Mouse (Mus musculus): ENCODE measurements around the gene Vwa8.
"Not testable (repeated sequence)": the region's sequence is repeated elsewhere in the genome, so short reads cannot be mapped to it uniquely, and the experiment has no call there.

Gene Vwa8

DNA sequence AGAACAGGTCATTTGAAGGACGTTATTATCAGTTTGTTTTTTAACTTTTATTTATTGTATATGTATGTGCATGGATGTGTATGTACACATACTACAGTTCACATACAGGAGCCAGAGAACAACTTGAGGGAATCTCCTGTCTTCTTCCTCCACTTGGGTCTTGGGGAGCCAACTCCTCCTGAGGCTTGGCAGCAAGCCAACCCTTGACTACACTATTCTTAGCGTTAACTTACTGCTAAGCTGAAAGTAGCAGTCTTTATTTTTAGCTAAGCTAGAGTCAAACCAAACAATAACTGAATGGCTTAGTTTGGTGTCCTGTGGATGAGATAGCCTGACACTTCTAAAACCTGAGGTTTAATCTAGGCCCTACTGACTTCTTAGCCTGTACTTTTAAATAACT is 135.4 kb downstream of the Vwa8 start:
- DNase-seq (ENCODE audit: low read depth, low spot score): no peak

DNA sequence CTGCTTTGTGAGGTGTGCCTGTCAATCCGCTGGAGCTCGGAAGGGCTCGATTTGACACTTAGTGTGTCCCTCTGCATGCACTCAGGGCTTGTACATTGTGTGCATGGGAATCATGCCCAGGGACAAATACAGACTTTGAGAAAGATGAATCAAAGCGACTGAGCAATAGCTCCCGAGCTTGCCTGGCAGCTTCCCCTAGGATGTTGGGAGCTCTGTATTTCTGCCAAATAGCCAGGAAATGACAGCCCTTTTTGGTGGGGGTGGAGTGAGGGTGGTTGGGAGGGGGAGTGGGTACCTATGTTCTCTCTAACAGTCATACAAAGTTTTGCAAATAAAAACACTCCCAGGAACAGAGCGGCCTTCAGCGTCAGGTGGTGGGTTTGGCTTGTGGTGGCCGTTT is 138.7 kb downstream of the Vwa8 start:
- no peak for DNase-seq (ENCODE audit: low read depth, low spot score)

DNA sequence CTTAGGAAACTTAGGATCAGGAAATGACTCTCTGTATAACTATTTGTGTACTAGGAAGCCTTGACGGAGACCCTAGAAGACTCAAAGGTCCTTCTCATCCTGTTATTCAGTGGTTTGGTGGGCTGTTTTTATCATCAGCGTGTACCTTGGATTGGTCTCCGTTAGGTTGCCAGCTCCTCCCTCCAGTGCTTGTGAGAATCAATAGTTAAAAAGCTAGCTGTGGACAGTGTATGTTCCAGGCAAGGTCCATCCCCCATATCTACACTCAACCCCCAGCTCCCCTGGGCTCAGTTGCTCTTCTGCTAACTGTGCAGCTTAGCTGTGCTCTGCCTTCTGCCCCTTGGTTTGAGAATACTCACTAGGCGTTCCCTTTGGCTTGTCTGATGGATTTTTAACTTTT is 143.6 kb downstream of the Vwa8 start:
- DNase-seq (ENCODE audit: low read depth, low spot score): no peak

DNA sequence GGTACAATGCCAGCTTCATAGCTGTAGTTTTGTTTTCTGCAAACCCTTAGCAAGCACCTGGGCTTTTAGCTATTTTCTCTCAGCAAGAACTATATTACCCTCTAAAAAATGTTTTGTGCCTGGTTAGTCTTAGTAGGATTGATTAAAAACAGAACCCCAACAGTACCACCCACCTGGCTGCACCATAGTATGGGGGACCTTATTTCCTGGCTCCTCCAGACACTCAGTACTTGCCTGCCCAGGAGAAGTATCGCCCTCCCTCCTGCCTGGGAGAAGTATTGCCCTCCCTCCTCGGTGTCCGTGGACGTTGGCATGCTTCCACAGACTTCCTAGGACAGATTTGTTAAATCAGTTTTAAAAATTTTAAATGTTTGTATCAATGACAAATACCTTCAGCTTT is 144.7 kb downstream of the Vwa8 start:
- DNase-seq (ENCODE audit: low read depth, low spot score): no peak

DNA sequence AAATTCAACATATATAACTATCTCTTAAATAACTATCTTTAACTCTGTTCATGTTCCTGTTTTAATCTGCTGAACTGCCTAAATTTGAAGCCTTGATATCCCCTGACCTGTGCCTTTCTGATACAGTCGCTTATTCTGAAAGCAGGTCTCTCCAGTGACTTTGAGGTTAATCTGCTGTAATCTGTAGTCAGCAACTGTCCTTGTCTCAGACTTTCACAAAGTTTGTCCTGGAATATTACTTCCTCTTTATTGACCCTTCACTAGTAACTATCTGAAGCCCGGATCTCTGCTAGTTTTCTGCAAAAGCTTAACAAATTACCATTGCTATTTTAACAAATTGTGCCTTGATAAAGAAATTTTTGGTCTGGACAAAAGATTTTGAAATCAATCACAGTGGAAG is 147.5 kb downstream of the Vwa8 start:
- DNase-seq (ENCODE audit: low read depth, low spot score): no peak

DNA sequence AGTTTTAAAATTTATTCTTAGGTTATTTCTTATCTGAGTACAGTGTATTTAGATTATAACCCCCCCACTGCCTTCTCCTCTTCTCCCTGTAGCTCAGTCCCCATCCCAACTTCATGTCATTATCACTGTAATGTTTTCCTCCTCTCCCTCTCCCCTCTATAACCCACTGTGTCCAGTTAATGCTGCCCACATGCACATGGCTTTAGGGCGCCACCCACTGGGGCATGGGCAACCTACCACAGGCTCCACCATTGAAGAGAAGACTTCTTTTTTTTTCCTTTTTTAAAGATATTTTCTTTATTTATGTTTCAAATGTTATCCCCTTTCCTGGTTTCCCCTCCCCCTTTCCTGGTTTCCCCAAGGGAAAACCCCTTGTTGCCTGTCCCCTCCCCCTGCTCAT is 154.7 kb downstream of the Vwa8 start:
- DNase-seq (ENCODE audit: low read depth, low spot score): no peak

DNA sequence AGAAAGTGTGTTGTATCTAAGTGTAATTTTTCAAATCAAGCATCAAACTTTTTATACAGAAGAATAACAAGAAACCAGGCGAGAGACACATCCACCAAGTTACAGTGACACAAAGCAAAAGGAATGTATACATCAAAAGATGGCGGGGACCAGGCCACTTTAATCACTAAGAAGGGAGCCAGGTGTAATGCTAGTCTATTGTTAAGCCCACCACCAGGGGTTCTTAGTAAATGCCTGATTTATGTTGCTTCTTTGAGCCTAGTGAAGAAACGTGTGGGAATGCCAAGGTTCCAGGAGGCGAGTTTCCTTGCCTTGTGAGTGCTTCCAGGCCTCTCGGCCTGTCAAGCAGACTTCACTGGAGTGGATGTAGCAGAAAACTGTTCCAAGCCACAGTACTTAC is 168.9 kb downstream of the Vwa8 start:
- DNase-seq (ENCODE audit: low read depth, low spot score): not testable (repeated sequence)

DNA sequence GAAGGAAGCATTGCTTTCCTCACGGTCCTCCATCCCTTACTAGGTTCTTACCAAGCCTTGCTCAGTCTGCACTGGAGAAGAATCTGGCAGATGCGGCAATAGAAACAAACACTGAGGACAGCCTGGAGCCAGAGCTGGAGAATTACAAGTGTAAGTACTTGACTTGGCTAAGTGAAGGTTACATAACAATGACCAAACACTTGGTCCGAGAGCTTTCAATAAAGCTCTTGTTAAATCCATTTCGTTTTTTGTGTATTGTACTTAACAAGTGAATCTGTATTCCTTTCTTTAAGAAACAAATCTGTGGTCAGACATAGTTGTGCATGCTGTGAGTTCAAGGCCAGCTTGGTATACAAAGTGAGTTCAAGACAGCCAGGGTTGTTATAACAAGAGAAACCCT is 169.7 kb downstream of the Vwa8 start:
- DNase-seq (ENCODE audit: low read depth, low spot score): no peak

DNA sequence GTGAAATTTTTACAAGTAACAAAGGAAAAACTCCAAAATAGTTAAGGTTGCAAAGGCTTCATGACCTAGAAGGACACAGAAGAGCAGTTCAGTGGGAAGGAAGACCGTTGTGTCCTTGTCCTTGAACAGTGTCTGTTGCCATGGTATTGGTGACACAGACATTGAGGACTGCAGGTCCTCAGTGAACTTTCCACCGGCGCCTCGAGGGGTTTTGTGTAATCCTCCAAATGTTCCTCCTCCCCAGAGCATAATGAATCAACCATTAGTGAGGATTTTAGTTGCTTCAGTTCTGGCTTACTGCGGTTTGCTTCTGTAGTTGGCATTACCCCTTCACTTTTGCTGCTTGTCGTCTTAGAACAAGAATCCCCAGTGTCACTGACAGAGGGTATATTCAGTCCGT is 172.9 kb downstream of the Vwa8 start:
- DNase-seq (ENCODE audit: low read depth, low spot score): no peak

DNA sequence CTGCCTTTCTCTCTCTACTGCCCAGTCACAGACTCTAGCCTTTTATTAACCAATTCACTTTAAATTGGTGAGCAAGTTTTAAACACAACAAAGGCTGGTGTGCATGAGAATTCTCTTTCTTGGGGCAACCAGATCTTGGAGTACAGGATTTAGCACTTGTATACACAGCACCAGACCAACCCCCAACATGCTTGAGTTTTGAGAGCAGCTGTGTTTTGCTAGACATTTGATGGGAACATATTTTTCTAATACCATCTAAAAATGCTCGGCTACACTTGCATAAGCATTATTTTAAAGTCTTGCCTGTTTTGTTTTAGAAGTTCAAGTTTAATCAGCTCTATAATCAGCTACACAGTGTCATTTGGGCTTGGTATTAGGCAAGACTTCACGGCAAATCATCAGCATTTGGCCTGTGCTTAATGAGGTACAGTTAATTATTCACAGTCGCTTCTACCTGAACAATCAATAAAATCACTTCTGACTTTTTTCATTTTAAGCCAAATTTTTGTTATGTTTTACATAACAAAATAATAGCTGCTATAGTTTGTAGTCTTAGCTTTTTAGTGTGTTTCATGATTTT is 180.2 kb downstream of the Vwa8 start:
- no peak for DNase-seq (ENCODE audit: low read depth, low spot score)

DNA sequence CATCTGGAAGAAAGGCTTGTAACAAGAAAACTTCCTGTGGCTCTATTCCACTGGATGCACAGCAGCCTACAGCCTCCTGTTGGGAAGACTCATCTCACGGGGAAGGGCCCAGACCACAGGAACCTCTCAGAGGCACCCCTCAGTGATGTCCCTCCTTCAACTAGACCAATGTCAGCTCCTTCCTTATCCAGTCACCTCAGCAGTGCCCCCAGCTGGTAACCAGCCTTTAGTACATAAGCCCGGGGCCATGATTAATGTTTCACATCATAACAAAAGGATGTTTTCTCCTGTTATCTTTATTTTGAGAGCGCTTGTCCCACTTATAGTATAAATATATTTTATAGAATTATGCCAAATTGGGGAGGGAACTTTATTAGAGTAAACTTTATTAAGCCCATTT is 181.9 kb downstream of the Vwa8 start:
- DNase-seq (ENCODE audit: low read depth, low spot score): no peak

DNA sequence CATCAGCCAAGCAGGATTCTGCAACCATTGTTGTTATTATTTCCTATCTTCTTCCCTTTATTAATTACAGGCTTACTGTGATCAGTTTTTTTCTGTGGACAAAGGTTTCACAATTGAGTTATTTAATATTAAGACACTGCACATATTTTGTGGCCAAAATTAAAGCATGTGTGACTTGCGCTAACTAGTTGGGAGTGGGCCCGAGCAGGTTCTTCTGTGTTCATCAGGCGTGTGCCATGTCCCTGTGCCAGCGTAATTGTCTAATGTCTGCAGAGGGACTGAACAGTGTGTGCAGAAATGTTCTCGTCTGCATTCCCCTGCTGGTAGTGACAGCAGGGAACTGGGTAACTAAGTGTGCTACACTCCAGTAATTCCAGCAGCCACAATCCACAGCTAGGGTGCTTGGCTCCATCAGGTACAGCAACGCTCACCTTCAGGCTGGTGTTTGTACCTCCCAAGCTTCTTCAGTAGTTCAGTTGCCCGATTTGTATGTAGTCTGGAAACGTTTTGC is 182.4 kb downstream of the Vwa8 start:
- DNase-seq (ENCODE audit: low read depth, low spot score): no peak

DNA sequence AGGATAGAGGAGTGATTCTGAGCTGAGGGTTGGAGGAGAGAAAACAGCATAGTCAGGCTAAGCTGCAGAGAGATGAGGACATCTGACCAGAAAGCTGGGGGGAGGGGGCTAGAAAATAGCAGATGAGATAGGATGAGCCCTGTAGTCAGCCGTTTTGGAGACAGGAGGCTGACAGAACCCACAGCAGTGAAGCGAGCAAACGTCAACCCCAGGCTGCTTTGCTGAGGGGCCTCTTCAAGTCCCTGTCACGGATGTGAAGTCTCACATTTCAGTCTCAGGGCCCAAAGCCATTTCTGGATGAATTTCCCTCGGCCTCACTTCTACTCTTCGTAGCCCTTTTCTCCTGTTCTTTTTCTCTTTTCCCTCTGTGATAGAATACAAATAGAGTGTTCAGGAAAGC is 184.5 kb downstream of the Vwa8 start:
- DNase-seq (ENCODE audit: low read depth, low spot score): no peak

DNA sequence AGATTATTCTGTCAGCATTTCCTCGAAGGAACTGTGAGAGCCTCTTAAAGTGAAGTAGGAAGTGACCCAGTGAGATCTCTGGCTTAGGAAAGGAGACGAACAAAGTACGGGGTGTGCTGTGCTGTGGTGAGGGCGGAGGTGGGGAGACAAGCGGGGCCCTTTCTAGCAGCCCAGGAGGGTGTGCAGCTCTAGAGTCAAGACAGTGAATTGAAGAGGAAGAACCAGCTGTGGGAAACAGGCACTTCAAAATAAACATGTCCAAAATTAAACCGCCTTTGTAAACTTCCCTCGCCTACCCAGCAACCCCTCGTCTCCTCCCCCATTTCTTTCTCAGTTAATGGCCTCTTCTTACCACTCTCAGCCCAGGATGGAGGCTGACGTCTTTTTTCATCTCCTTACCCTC is 185.7 kb downstream of the Vwa8 start:
- DNase-seq (ENCODE audit: low read depth, low spot score): no peak

DNA sequence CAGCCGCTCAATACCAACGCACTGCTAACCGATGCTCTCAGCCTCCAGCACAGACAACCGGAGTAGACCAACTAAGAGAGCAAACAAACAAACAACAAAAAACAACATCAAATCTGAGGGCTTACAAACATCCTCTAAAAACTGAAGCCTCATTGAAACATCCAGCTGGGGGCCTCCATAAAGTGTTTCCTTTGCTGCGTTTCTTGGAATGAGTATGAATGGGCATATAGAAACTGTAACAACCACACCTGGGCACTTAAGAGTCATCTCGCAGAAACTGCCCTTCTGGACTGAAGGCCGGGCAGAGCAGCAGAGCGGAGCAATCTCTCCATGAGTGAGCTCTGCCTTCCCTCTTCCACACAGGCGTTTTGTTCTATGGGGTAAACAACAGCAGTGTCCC is 186.7 kb downstream of the Vwa8 start:
- no peak for DNase-seq (ENCODE audit: low read depth, low spot score)

DNA sequence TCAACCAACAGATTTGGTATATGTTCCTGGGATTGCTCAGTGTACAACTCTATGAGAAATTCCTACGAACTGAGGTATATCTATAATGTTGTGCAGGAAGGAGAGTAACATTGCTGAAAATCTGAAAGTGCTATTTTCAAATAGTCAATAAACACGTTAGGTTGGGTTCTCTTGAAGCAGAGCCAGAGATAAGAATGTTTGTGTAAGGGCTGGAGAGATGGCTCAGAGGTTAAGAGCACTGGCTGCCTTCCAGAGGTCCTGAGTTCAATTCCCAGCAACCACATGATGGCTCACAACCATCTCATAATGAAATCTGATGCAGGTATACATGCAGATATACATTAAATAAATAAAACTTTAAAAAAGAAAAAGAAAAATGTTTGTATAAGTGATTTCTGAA is 198.3 kb downstream of the Vwa8 start:
- no peak for DNase-seq (ENCODE audit: low read depth, low spot score)

DNA sequence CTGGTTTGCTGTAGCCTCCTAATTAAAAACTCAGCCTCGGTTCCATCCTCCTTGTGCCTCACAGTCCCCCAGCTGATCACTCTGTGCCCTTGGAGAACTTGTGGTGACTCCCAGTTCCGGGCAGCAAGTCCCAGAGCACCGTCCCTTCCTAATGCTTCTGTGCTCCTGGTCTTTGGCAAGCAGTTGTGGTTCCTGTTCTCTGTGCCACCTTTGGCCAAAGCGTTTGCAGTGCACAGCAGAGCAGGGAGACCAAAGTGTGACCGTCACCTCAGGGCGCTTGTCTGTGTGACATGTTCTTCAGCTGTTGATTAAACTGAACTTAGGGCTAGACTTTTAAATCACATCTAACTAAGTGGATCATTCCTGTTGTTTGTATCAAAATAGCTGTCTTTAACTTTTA is 199.1 kb downstream of the Vwa8 start:
- DNase-seq (ENCODE audit: low read depth, low spot score): no peak

DNA sequence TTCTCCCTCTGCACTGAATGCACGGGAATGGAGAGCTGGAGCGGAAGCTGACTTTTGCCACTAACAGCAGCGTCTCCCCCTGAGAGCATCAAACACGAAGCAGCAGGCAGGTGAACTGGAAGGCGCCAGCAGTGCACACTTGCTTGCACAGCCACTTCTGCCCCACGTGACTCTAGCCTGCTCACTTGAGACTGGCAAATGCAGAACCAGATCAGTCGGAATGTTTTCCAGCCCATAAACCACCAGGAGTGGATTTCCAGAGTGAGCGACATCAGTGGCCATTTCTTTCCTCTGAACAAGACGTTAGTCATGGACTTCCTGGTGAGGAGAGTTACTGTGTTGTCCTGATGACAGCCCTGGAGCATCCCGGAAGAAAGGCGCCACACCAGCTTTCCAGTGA is 200.7 kb downstream of the Vwa8 start:
- DNase-seq (ENCODE audit: low read depth, low spot score): no peak

DNA sequence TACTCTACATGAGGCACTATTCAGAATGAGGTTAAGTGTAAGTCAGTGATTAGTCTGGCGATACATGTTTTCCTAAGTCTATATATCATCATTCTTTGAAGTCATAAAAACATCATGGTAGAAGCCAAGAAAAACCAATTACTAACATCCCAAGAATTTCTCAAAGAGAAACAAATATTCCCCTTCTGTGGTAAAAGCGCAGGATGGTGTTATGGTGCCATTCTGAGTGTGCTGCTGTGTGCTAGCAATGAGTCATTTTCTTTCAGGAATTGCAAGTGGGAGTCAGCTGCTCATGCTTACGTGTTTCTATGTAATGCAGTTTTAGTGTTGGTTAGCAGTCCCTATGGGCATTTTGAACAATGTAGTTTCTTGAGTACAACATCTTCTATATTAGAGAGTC is 216.8 kb downstream of the Vwa8 start:
- DNase-seq (ENCODE audit: low read depth, low spot score): no peak

DNA sequence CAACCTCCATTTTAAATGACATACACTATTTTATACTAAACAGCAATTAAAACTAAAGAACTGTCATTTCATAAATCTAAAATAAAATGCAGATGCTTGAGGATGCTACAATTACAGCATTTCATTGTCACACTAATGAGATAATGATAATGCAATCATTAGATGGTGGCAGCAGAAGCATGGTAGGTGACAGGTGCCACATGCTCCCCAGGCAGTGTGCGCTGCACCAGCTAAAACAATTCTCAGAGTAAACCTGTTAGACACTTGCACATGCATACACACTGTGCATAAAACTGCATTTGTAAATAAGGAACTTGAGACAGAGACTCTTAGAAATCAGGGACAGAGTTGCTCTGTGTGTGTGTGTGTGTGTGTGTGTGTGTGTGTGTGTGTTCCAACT is 220.7 kb downstream of the Vwa8 start:
- DNase-seq (ENCODE audit: low read depth, low spot score): no peak

DNA sequence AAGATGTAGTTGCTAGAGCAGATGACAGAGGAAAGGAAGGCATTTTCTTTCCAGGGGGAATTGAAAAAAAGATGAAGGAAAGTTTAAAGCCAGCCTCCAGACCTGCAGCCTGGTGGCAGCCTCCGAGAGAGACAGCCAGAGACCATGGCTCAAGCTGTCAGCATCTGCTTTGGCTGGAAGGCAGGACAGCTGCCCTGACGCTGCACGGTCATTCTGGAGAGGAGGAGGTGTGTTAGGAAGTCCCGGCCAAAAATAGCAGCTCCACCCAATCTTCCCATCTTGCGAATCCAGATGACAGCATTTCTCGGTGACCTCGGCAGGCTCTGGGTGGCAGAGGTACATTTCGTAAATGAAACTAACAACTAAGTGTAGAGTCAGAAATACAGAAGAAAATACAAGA is 225.9 kb downstream of the Vwa8 start:
- no peak for DNase-seq (ENCODE audit: low read depth, low spot score)

DNA sequence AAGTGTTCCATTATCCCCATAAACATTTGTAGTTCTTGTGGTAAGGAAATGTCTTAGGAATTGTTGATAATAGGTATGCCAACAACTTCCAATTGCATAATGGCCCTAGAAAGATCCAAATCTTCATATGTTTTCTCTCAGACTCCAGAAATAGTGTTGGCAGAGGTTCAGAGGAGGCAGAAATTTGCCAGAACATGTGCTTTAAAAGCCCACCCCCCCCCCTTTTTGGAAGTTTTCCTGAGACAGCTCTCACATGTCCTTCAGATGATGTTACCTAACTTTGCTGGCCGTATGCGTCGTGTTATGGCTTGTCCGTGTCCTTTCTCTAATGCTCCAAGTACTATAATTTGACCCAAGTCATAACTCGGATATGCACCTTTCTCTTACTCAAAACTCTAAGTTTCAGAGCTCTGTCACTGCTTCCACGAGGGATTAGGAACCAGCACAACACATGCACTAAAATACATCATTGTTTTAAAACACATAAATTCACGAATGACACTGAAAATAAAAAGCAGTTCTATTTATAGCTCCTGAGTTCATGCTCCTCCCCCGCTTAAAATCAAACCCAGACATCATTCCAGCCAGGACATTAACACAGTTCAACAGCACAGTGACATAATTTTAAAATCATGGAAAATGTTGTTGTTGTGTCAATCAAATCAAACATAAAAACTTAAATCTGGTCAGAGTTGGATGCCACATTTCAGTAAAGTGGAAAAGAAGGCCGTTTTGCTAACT is 227.9 kb downstream of the Vwa8 start:
- no peak for DNase-seq (ENCODE audit: low read depth, low spot score)

DNA sequence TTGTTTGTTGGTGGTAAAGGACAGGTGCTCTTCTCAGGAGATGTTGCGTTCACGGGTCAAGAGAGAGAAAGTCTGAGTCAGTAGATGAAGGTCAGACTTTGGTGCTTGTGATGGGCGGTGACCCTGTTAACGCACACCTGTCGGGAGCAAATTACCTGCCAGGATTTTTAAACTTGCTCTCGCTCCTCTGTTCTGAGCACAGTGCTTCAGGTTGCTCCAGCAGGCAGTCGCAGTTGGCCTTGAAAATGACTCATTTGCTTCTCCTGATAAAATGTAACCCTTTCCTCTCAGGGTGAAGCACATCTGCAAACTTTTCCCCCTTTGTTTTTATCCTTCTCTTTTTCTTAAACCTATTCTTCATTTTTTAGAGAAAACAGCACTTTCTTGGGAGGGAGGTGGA is 234.7 kb downstream of the Vwa8 start:
- no peak for DNase-seq (ENCODE audit: low read depth, low spot score)

DNA sequence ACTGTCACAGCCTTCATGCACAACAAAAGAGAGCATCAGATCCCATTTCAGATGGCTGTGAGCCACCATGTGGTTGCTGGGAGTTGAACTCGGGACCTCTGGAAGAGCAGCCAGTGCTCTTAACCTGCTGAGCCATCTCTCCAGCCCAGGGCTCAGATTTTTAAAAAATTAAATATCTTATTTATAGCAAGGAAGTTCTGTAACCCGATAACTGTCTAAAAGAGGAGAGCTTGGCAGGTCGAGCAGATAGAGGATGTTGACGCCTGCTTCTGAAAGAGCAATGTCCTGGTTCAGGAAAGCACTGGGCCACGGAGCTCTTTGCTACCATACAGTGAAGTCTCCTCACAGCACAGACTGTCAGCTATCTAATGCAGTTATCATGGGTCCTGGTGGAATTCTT is 237.2 kb downstream of the Vwa8 start:
- DNase-seq (ENCODE audit: low read depth, low spot score): no peak
